Mouse (Mus musculus) liver, embryonic 11.5 days (tissue): Measurements from ENCODE around the gene Mrpl14. TPM values are rescaled to one million over a fixed set of nuclear protein-coding genes. Genes with fewer than 3 reads are reported as not detected.

Experiments used
- ATAC-seq: fragments of 200-750 bp; cut with Nextera tagmentation; replicated peaks from 2 replicates; pipeline ENCODE4 v1.8.0; 2017; ENCODE audit warnings: moderate number of reproducible peaks, mild to moderate bottlenecking, moderate TSS enrichment, moderate library complexity; ENCODE audit not compliant: low FRiP score
- DNase-seq: peaks from one replicate; pipeline ENCODE4 v3.0.0-alpha.2; 2017; ENCODE audit warnings: low spot score
- H3K27ac ChIP-seq: fragments of 300-500 bp; sonication (generic); 2 replicates; pipeline ENCODE4 v1.5.1; 2014; ENCODE audit warnings: mild to moderate bottlenecking, low read depth, low read length, control low read depth
- H3K27me3 ChIP-seq: fragments of 300-500 bp; sonication (generic); replicated peaks from 2 replicates; pipeline ENCODE4 v1.6.1; 2014; ENCODE audit warnings: low read length, mixed read lengths; ENCODE audit not compliant: control insufficient read depth, insufficient read depth
- H3K36me3 ChIP-seq: fragments of 300-500 bp; sonication (generic); 2 replicates; pipeline ENCODE4 v1.6.1; 2014; ENCODE audit warnings: mild to moderate bottlenecking, low read length, moderate library complexity, mixed read lengths; ENCODE audit not compliant: control insufficient read depth, insufficient read depth
- H3K4me1 ChIP-seq: fragments of 300-500 bp; sonication (generic); replicated peaks from 2 replicates; pipeline ENCODE4 v1.6.1; 2014; ENCODE audit warnings: low read length, mixed read lengths; ENCODE audit not compliant: control insufficient read depth, insufficient read depth
- H3K4me2 ChIP-seq: fragments of 300-500 bp; sonication (generic); 2 replicates; pipeline ENCODE4 v1.6.1; 2014; ENCODE audit warnings: mild to moderate bottlenecking, control low read depth, moderate library complexity
- H3K4me3 ChIP-seq: fragments of 300-500 bp; sonication (generic); 2 replicates; pipeline ENCODE4 v1.5.1; 2014; ENCODE audit warnings: low read depth, low read length, control low read depth
- H3K9ac ChIP-seq: fragments of 300-500 bp; sonication (generic); 2 replicates; pipeline ENCODE4 v1.6.1; 2014; ENCODE audit warnings: low read depth, low read length, control low read depth
- H3K9me3 ChIP-seq: fragments of 300-500 bp; sonication (generic); 2 replicates; pipeline ENCODE4 v1.6.1; 2016; ENCODE audit warnings: low read length, inconsistent platforms, mixed read lengths; ENCODE audit not compliant: control insufficient read depth
- WGBS: fragments of 180-500 bp; shearing (Covaris S2); extraction: QIAGEN DNeasy Blood & Tissue Kit; methylation state at CpG from one replicate; pipeline ENCODE4 v1.1.7; 2014; 5-methylcytosine and 5-hydroxymethylcytosine counted together
- polyA plus RNA-seq: library from polyadenylated mRNA; unstranded; fragments of >200 nt; fragmentation: Nextera tagmentation; extraction: Ambion mirVana; gene quantifications from 2 replicates; pipeline ENCODE4 v1.2.1, GENCODE M21; 2014

Gene Mrpl14
- polyA plus RNA-seq, 1 experiment from 2014 or later = 192 TPM

DNA sequence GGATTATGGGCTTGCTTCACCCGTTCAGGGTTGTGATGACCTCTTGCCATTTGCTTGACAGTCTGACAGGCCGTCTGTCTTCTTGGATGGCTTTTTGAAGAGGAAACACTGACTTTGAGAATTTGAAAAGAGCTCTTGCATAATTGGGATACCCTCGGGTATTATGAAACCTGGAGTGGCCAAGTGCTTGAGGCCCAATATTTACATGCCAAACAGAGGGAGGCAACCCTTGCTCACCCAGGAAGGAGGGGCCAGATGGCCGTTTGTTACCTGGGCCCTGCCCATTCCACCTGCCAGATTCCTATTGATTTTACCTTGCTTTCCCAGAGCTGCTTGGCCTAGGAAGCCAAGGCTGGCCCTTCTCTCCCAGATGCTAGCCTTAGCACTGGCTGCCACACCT is 16.1 kb downstream of the Mrpl14 start:
- DNase-seq (no peak), ATAC-seq (no peak)
- Histone ChIP-seq H3K4me2 (no peak overlapping the region), H3K4me3 (no peak overlapping the region), H3K9me3 (no peaks in the 10 kb centered on the region), H3K27me3 (no peaks in the 10 kb centered on the region), H3K4me1 (peaks cover 31% of the 10 kb centered on the region), H3K36me3 (peaks cover 4% of the 10 kb centered on the region), H3K27ac (no peak overlapping the region), H3K9ac (no peak overlapping the region)
- WGBS = 43% methylated on average over 4 of the region's 4 CpGs

DNA sequence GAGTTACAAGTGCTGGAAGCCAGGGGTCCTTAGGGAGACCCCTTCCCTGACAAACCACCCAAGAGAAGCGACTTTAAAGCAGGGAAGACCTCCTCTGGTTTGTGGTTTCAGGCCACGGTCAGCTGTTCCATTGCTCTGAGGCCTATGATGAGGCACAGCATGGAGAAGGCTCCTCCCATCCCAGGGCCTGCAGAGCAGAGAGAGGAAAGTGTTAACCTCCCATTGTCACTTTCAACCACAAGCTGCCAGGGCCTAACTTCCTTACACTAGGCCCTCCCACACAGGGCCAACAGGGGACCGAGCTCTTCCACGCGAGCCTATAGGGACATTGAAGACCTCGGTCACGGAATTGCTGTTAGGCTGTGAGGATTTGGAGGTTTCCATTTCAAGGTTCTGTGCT is 17.1 kb downstream of the Mrpl14 start:
- Histone ChIP-seq H3K27me3 (no peaks in the 10 kb centered on the region), H3K36me3 (peaks cover 3% of the 10 kb centered on the region), H3K4me3 (no peak overlapping the region), H3K9me3 (no peaks in the 10 kb centered on the region), H3K9ac (no peak overlapping the region), H3K27ac (no peak overlapping the region), H3K4me1 (peaks cover 31% of the 10 kb centered on the region), H3K4me2 (no peak overlapping the region)
- 31% methylated on average over 7 of the region's 7 CpGs for WGBS
- DNase-seq (no peak), ATAC-seq (peak; percentile 52)

DNA sequence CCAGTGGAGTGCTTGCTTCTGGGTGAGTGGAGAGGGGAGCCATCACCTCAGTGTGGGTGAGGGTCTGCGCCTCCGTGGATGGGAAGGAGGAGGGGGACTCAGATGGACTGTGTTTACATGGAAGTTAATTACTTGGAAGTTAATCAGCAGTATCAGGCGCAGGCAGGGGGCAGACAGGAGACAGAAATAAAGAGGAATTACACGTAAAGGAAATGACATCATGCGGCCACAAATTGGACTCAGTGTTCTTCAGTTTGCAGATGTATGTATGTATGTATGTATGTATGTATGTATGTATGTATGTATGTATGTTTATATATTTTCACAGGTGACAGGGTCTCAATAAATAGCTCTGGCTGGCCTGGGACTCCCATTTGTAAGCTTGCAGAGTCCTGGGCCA is 20.7 kb downstream of the Mrpl14 start:
- no peak overlapping the region for H3K9ac ChIP-seq
- H3K4me3 ChIP-seq = no peak overlapping the region
- H3K27ac ChIP-seq = no peak overlapping the region
- WGBS = 57% methylated on average over 5 of the region's 5 CpGs
- no peak for DNase-seq
- H3K4me2 ChIP-seq = no peak overlapping the region
- H3K4me1 ChIP-seq = peaks cover 14% of the 10 kb centered on the region
- no peaks in the 10 kb centered on the region for H3K27me3 ChIP-seq
- H3K36me3 ChIP-seq = no peaks in the 10 kb centered on the region
- no peaks in the 10 kb centered on the region for H3K9me3 ChIP-seq
- ATAC-seq = no peak

DNA sequence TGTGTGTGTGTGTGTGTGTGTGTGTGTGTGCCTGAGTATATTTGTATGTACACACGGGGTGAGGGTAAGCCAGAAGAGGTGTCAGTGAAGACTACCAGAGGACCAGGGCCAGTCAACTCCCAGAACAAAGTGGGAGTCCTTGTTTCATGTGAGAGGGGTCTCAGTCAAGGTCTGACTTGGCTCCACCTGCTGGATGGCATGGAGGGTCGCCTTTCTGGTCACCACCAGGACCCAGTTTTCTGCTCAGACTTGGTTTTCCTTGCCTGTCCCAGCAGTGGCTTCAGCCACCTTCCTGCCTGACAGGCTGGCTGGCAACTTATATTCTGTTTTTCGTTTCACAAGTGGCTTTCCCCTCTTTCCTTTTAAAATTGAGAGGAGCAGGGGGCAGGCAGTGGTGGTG is 21.3 kb downstream of the Mrpl14 start:
- 40% methylated on average over 3 of the region's 3 CpGs for WGBS

DNA sequence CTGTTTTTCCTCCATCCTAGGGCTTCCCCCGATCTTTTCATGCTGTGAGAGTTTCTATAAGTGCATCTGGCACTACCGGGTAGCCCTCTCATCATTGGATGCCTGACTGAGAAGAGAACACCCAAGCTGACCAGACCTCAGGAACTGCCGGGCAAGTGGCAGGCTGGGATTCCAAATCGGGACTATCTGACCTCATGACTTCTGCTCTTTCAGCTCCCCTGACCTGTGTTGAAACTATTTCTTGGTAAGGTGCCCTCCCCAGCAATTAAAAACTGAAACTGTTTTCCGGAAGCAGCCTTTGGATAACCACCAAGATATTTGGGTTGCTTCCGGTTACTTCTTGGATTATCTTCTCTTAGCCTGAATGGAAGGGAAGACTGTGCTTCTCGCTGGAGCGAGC is 22.1 kb downstream of the Mrpl14 start:
- 76% methylated on average over 8 of the region's 8 CpGs for WGBS
- Histone ChIP-seq H3K27ac (no peak overlapping the region), H3K27me3 (no peaks in the 10 kb centered on the region), H3K9ac (no peak overlapping the region), H3K36me3 (no peaks in the 10 kb centered on the region), H3K9me3 (no peaks in the 10 kb centered on the region), H3K4me3 (no peak overlapping the region), H3K4me1 (peaks cover 6% of the 10 kb centered on the region), H3K4me2 (no peak overlapping the region)
- DNase-seq (no peak), ATAC-seq (no peak)

More for the DNA sequence above, 21.3 kb downstream of the Mrpl14 start:
- ATAC-seq (no peak), DNase-seq (no peak)
- Histone ChIP-seq H3K27me3 (no peaks in the 10 kb centered on the region), H3K9ac (no peak overlapping the region), H3K36me3 (no peaks in the 10 kb centered on the region), H3K9me3 (no peaks in the 10 kb centered on the region), H3K4me2 (no peak overlapping the region), H3K4me3 (no peak overlapping the region), H3K4me1 (peaks cover 11% of the 10 kb centered on the region), H3K27ac (no peak overlapping the region)

DNA sequence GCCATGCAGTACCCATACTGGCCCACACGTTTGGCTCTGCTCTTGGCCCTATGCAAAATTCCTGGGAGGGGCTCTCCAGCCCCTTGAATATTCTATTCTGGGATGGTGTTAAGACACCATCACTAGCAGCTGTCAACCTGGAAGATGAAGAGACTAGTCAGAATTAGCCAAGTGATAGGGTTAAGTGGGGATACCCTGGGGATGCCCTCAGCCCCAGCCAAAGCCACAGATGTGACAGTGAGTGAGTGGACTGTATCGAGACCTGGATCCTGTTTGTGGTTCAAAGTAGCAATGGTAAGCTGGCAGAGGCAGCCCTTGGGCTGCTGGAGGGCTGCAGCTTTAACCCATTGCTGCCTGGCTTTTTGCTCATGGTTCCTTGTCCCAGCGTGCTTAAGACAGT is 23.7 kb downstream of the Mrpl14 start:
- no peak overlapping the region for H3K9ac ChIP-seq
- no peak overlapping the region for H3K4me2 ChIP-seq
- no peaks in the 10 kb centered on the region for H3K9me3 ChIP-seq
- DNase-seq = no peak
- no peak for ATAC-seq
- H3K36me3 ChIP-seq = no peaks in the 10 kb centered on the region
- no peak overlapping the region for H3K27ac ChIP-seq
- peaks cover 3% of the 10 kb centered on the region; the same call in 1 of the 2 replicates for H3K4me1 ChIP-seq
- 35% methylated on average over 3 of the region's 3 CpGs for WGBS
- H3K27me3 ChIP-seq = no peaks in the 10 kb centered on the region
- H3K4me3 ChIP-seq = no peak overlapping the region

DNA sequence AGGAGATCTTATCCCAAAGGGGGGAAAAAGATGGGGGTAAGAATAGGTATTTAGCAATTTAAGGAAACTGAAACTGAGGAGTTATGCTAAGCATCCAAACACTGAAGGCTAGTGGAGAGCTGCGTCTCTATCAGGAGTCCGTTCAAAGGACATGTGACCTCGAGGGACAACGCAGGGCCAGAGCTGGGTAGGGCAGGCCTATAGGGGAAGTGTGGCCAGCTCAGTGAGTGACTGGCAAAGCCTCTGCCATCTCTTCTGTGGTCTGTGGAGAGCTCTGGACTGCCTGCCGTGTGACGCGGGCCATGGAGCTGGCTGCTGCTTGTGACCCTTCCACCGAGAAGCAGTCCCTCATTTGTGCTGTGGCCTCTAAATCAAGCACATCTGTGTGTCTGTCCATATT is 24.3 kb downstream of the Mrpl14 start:
- Histone ChIP-seq H3K36me3 (no peaks in the 10 kb centered on the region), H3K4me2 (no peak overlapping the region), H3K9me3 (no peaks in the 10 kb centered on the region), H3K27me3 (no peaks in the 10 kb centered on the region), H3K4me3 (no peak overlapping the region), H3K27ac (no peak overlapping the region), H3K4me1 (no peaks in the 10 kb centered on the region; the same call in 1 of the 2 replicates), H3K9ac (no peak overlapping the region)
- no peak for DNase-seq
- no peak for ATAC-seq
- 72% methylated on average over 8 of the region's 8 CpGs for WGBS

DNA sequence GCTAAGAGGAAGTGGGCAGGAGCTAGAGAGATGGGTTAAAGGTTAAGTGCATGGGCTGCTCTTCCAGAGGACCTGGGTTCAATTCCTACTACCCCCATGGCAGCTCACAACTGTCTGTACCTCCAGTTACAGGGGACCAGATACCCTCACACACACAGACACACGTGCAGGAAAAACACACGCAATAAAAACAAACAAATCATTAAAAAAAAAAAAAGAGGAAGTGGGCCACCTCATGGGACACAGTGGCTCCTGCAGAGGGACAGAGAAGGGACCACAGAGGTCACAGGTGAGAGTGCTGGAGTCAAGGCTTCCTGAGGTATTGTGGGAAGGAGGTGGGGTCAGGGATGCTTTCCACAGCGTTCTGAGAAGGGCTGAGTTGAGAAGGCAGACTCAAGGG is 25.4 kb downstream of the Mrpl14 start:
- Histone ChIP-seq H3K27ac (no peak overlapping the region), H3K27me3 (no peaks in the 10 kb centered on the region), H3K9me3 (no peaks in the 10 kb centered on the region), H3K4me2 (no peak overlapping the region), H3K36me3 (no peaks in the 10 kb centered on the region), H3K4me1 (no peaks in the 10 kb centered on the region; the same call in 1 of the 2 replicates), H3K9ac (no peak overlapping the region), H3K4me3 (no peak overlapping the region)
- no peak for DNase-seq
- WGBS = 36% methylated on average over 3 of the region's 3 CpGs
- no peak for ATAC-seq

DNA sequence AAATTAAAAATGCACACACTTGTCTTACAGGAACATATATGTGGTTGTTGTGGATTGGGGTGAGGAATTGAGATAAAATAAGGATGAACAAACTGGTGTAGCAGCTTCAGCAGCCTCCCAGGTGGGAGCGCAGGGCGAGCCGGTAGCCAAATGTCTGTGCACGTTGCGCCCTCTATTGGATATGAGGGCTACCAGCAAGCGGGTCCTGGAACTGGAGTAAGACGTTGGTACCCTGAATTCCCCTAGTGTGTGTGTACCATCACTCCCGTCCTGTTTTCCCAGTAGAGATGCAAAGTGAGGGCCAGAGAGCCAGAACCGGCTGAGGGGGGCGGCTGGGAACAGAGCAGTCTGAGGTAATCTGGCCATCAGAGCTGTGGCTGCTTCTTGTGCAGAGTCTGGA is 32.2 kb downstream of the Mrpl14 start:
- no peak for DNase-seq

More for the DNA sequence above, 32.2 kb downstream of the Mrpl14 start:
- Histone ChIP-seq H3K27ac (no peak overlapping the region), H3K9ac (no peak overlapping the region), H3K27me3 (no peaks in the 10 kb centered on the region), H3K36me3 (no peaks in the 10 kb centered on the region), H3K4me3 (no peak overlapping the region), H3K9me3 (no peaks in the 10 kb centered on the region), H3K4me2 (no peak overlapping the region), H3K4me1 (no peaks in the 10 kb centered on the region)
- ATAC-seq = no peak
- WGBS = 7% methylated on average over 10 of the region's 10 CpGs
